Mouse (Mus musculus) erythroblast, adult 5-6 weeks (primary cell): ENCODE data around the gene Hist1h2bj. TPM values are rescaled to one million over a fixed set of nuclear protein-coding genes. Genes with fewer than 3 reads are reported as not detected.

Source experiments
- ATAC-seq: replicated peaks from 2 replicates; pipeline ENCODE4 v1.8.0; 2016; ENCODE audit warnings: moderate number of reproducible peaks, mild to moderate bottlenecking, moderate TSS enrichment, inconsistent platforms; ENCODE audit not compliant: poor library complexity, low FRiP score, severe bottlenecking
- total RNA-seq, 2 experiments: library from RNA; stranded (forward) in 1 of 2; stranded (reverse) in 1 of 2; fragments of 150-400 nt in 1 of 2; fragments of 200-764, 138-1000 nt in 1 of 2; gene quantifications; 2 replicates each; pipeline versions ENCODE4 v1.2.3 to v1.2.4; 2015 to 2017; ENCODE audit warnings: low replicate concordance in 2 of 2

Hist1h2bj gene
- total RNA-seq (2015; ENCODE audit: low replicate concordance) (17.9 and 23.8 TPM in 2 replicates), total RNA-seq (2017; ENCODE audit: low replicate concordance) (272 and 275 TPM in 2 replicates)

DNA sequence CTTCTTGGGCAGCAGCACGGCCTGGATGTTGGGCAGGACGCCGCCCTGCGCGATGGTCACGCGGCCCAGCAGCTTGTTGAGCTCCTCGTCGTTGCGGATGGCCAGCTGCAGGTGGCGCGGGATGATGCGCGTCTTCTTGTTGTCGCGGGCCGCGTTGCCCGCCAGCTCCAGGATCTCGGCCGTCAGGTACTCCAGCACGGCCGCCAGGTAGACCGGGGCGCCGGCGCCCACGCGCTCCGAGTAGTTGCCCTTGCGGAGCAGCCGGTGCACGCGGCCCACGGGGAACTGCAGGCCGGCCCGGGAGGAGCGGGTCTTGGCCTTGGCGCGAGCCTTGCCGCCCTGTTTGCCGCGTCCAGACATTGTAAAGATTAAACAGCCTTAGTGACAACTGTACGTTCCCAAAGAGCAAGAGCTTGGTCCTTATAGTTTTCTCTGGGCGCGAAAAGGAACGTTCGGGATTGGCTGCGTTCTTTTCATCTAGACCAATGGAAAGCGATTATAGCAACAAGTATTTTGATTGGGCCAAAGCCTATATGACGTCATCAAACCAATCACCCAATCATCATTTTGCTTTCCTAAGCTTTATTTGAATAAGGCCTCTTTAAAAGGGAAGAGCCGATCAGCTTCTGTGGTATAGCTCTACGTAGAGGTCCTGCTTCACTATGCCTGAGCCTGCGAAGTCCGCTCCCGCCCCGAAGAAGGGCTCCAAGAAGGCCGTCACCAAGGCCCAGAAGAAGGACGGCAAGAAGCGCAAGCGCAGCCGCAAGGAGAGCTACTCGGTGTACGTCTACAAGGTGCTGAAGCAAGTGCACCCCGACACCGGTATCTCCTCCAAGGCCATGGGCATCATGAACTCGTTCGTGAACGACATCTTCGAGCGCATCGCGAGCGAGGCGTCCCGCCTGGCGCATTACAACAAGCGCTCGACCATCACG lies at the start of gene Hist1h2bj, which contains the start of gene Hist1h2ag:
Gene Hist1h2bj, plus strand, starts transcription at position 647 of the 935 bp plus-strand sequence.
Gene Hist1h2ag, minus strand, starts transcription at position 377 of the 935 bp plus-strand sequence.
- ATAC-seq: peak; percentile 77

- no peak for ATAC-seq
These were observed 48.9 kb upstream of the Hist1h2bj start for GRCm38 (mm10) chr13:21993957-21994738.

GRCm38 (mm10) chr13:21994896-21995295 lies 48.1 kb upstream of the Hist1h2bj start:
- no peak for ATAC-seq

GRCm38 (mm10) chr13:21995331-21995914 lies 47.6 kb upstream of the Hist1h2bj start:
- no peak for ATAC-seq

DNA sequence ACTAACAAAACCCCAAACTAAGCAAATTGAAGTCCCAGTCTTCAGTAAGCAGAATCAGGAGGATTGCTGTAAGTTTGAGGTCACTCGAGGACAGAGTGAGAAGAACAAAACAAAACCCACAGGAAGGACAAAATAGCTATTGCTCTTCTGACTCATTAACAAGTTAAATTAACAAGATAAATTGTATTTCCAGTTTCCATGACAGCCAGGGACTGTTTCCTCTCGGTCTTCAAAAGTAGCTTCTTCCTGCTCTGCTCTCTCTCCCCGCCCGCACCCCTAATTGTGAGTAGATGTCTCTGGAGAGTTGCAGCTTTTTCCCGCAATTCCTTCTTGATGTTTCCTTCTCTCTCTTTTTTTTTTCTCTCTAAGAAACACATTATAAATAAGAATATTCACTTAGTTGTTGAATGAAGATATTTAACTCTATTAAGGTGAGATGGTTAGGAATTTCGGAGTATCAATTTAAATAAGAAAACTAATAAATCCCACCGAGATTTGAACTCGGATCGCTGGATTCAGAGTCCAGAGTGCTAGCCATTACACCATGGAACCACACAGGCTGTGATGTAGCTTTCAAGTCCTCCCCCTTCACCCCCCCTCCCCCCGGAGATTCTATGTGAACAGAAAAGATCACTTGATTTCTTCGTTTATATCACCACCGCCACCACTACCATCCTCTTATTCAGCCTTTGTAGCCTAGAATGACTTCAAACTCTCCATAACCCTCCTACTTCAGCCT lies 46.7 kb upstream of the Hist1h2bj start:
- ATAC-seq: no peak

- no peak for ATAC-seq
These were observed 46.2 kb upstream of the Hist1h2bj start for GRCm38 (mm10) chr13:21996840-21997185.

- ATAC-seq: no peak
These were observed 45.7 kb upstream of the Hist1h2bj start for GRCm38 (mm10) chr13:21997201-21997820.

GRCm38 (mm10) chr13:21997821-21998220 lies 45.2 kb upstream of the Hist1h2bj start:
- ATAC-seq: no peak

- no peak for ATAC-seq
These were observed 44.6 kb upstream of the Hist1h2bj start for GRCm38 (mm10) chr13:21998412-21998811.

- ATAC-seq: no peak
These were observed 43.9 kb upstream of the Hist1h2bj start for GRCm38 (mm10) chr13:21999147-21999546.

DNA sequence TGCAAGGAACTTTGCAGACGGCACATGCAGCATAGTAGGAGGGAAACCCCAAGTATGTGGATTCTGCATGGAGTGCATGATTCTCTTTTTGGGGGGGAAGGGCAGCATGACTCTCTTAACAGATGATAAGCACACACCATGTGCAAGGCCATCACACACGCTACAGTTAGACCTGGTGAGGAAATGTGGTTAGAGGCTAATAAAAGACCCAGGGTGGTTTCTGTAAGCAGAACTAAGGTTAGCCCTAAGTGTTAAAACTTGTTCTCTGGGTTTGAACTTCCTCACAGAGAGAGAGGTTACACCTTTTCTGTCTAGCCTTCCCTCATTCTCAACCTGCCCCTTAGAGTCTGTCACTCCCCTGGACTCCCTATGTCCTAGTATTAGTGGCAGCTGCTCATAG lies 41.7 kb upstream of the Hist1h2bj start:
- ATAC-seq: no peak

DNA sequence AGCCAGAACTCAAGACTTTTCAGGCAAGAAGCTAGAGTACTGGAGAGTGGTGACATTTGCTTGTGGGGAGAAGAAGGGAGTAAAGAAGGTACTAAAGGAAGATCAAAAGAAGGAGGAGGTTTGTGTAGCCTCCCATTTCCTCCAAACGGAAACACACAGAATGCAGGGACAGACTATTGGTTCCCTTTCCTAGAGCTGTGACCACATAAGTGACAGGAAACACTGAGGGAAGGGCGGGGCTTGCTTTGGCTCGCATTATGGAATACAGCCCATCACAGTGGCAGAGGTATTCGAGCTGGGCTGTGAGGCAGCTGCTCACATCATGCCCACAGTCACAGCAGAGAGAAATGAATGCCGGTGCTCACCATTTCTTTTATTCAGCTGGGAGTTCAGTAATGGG lies 41.2 kb upstream of the Hist1h2bj start:
- ATAC-seq: no peak

GRCm38 (mm10) chr13:22005605-22006333 lies 37.2 kb upstream of the Hist1h2bj start:
- no peak for ATAC-seq

DNA sequence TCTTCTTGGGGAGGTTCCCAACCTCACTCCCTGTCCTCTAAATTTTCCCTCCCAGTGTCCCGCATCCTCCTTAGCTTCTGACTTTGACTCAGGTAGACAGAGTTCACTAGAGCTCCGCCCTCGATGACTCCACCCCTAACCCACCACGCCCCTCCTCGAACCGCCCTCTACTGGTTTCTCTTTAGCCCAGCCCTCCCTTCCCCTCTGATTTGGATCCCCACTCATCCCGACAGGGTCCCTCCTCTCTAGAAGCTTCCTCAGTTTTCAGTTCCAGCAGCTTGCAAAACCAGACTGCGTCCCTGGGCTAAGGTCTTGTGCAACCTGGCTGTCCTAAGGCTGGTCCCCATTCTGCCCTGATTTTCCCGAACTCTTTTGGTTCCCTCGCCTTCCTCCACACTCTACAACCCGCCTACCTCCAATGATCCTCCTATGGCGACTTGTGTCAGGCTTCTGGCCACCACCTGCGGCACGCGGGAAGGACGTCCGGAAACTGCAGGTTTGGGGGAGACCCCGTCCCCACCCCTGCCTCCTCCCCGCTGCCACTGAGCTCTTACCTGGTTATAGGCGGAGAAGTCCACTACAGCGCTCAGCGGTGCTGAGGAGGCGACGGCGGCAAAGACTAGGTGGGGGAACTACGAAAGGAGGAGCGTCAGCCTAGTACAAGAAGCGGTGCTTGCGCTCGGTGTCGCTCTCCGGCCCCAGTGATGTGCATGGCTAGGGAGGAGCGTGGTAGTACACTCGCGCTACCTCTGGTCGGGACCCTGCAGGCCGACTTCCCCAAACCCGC lies 36.5 kb upstream of the Hist1h2bj start:
- peak; percentile 71 for ATAC-seq

DNA sequence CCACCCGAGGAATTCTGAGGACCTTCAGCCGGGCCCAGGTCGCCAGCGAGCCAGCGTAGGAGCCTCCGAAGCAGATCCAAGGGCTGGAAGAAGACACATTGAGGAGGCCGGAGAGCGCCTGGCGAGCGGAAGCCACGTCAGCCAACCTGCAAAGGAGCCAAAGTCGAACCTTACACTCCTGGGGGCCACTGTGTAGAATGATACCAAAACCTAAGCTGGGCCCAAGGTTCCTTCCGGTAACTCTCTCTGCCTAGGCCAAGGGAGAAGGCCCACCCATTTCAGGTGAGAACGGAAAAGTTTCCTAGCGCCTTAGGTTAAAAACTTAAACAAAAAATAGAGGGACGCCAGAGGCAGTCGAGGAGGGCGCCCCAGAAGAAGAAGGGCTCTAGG lies 35.9 kb upstream of the Hist1h2bj start:
- no peak for ATAC-seq

- no peak for ATAC-seq
These were observed 35.1 kb upstream of the Hist1h2bj start for GRCm38 (mm10) chr13:22007872-22008271.

DNA sequence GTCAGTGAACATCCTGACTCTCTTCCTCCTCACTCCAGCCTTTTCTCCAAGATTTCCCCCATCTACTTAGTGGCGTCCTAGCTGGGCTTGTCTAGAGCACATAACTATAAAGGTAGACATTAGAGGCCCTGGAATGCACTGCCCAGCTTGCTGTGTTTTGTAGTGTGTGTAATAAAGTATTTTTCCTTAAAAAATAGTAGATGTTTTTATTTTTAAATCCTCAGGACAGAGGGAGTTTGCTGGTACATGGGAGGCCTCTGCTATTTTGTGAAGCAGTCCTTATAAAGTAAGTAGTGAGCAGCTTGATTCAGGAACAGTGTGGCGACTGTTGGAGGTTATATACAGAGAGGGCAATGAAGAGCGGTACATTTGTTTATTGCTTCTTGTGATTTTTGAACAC lies 34.3 kb upstream of the Hist1h2bj start:
- no peak for ATAC-seq

DNA sequence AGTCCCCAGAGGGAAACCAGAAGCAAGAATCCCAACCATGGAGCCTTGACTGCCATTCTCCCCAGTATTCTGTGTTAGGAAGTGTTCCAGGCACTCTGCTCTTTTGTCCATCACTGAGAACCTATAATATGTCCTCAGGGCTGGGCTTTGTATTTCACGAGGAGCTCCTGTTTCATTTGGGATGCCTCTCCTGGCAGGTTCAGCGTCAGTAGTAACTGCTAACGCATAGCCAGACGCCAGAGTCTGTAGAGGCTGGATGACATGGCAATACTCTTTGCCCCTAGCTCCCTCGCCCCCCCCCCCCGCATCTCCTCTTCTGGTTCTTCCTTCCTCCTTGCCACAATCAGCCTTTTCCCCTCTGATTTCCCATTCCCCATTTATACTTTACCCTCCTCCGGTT lies 33.4 kb upstream of the Hist1h2bj start, which contains the start of gene Prss16:
Gene Prss16, minus strand, starts transcription at position 101 of the 400 bp plus-strand sequence.
- ATAC-seq: no peak
